Mouse (Mus musculus) embryo, embryonic 10 days (tissue): ENCODE measurements at regions not wholly inside any gene's neighbourhood (a gene's known extent, or its start where the extent isn't known, plus 50 kb on each side); places are given as distances from the start of the nearest gene placed in this dataset.

ENCODE experiments used
- DNase-seq: peaks from one replicate; pipeline ENCODE4 v3.0.0-alpha.2; 2015; ENCODE audit warnings: low spot score

DNA sequence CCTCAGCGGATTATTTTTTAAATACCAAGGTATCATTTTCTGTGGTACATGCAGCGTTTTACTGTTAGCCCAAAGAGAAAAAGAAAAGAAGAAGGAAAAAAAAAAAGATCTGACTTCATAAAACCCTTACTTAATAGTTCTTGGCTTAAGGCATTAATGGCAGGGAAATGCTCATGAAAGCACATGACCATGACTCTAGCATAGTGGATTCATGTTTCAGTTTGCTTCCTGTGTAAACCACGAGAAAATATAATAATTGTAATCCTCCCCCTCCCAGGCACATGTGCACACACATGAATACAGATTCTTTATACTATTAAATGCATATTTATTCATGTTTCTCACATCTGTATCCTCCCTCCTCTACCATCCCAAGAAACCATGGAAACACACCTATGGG, 486.9 kb upstream of the Gm9747 start:
- no peak for DNase-seq

DNA sequence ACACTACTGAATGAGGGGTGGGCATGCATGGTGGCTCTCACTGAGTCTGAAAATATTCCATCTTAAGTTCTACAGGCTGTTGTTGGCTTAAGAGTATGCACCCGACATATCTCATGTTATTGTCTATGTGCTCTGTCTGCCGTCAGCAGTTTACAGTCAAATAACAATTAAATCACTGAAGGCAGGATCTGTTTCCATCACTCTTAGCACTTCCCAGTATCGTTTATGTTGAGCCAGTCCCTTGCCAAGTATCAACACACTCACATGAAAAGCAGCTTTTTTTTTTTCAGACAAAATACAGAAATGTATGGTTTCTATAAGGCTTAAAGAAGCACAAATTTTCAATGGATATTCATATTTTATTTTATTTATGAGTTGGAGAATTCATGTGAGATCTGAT, 485.9 kb upstream of the Gm9747 start:
- DNase-seq: no peak

DNA sequence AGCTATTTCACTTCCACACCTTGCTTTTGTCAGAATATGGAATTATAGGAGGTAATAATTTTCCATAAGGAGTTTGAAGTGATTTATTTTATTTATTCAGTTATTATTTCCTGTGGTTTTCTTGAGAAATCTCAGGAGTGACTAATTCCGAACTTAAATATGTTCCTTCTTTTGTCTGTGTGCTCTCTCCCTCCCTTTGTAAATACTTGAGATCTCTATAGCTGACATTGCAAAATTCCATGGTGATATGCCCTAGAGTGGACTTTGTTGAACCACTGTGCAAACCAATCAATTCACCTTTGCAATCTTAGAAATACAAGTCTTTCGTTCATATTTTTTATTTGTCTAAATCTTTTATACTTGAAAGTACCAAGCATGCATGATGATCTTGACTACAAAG, 478.8 kb upstream of the Gm9747 start:
- no peak for DNase-seq

DNA sequence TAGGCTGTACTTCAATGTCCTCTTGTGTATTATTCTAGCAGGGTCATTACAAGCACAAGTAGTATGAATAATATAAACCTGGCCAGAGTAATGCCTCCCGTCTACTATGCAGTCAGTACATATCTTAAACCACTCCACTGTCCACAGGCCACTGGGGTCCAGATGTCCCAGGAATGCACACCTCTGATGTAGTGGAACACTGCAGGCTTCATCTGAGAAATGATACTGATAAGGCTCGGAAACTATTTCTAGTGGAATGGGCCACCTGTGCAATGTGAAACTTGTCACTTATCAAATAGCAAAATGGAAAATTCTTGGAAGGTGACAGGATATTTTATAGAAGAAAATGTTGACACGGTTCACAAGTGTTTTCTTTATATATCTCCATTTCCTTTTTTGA, 477.6 kb upstream of the Gm9747 start:
- no peak for DNase-seq

DNA sequence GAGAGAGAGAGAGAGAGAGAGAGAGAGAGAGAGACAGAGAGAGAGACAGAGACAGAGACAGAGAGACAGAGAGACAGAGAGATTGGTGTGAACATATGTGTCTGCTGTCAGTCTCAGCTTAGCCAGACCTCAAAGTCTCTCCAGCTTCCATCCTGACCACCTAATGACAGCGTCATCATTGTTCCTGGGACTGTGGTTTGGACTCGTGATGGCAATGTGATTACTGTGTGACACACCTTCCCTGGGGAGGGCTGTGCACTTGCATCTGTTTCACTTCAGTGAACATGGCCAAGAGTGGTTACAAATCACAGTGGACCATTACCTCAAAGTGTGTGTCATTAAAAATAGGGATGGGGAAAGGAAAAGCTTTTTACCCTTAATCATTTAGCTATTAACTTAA, 477.2 kb upstream of the Gm9747 start:
- DNase-seq: no peak

DNA sequence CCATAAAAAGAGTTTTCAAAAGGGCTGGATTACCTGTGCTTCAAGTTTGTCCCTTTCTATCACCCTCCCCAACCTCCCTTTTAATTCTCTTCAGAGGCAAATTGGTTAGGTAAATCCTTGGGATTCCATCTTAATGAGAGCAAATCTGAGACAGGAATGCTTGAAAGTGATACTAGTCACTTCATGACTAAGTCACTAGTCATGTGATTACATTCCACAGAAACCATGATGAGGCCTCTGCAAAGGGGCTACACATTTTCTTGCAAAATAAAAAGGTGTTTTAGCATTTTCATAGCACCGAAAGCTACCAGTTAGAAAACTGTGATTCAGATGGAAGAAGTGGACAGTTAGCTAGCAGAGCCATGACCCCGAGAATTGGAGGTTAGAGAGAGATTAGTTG, 473.0 kb upstream of the Gm9747 start:
- no peak for DNase-seq

DNA sequence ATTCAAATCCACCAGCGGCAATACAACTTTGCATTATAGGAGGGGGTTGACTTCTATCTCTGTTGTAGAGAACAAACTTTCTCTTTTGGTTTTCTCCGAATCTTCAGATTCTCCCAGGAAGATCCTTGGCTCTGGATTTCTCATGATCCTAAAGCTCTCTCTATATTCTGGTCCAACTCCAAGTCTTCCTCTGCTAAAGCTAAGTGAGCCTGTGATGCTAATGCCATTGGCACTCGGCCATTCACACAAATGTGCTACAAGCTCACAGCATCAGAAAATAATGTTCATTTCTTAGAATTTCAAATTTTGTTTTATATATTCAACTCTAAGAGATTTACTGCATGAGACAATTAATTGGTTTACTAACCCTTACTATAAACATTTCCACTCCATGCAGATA, 461.2 kb upstream of the Gm9747 start:
- no peak for DNase-seq

DNA sequence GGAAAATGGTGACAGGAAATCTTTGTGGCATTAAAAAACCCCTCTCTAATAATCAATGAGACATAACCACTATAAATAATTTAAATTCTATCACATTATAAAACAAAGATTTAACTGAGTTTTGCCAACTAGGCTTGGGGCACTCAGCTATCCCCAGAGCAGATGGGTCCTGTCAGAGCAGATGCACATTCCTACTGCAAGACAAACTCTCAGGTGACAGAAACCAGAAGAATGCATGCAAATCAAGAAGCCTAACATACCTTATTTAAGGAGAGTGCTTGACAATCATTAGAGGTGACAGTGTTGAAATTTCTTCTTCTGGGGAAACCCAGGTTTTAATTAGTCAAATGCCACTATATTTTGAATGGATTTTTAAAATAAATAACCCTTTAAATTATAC, 452.3 kb upstream of the Gm9747 start:
- no peak for DNase-seq

DNA sequence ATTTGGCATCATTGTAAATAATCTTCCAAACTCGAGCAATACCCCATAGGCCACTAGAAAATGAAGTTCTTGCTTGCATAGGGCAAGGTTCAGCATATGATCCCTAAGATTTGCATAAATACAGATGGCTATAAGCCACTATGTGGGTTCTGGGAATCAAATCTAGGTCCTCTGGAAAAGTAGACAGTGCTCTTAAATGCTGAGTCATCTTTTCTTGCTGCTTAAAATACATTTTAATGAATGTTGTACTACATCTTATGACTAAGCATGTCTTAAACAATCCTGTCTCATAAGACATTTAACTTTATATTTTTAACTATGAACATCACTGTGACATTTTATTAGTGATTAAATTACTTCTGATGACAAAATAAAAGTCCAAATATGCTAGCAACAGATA, 448.6 kb upstream of the Gm9747 start:
- DNase-seq: no peak

DNA sequence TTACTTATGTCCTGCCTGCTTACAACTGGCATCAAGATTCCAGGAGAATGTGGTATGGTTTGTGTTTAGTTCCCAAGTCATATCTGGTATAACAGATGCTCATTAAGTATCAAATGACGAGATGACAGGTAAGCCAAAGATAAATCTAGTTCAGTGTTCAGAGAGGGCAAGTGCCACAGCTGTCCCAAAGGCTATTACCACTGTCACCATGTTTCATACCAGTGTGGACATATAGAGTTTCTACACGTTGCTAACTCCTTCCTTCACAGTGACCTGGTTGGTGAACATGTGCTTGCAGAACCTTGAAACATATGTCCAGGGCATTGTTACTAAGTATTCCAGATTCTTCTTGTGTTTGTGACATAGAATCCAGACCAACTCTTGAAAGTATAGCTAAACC, 438.1 kb upstream of the Gm9747 start:
- no peak for DNase-seq

DNA sequence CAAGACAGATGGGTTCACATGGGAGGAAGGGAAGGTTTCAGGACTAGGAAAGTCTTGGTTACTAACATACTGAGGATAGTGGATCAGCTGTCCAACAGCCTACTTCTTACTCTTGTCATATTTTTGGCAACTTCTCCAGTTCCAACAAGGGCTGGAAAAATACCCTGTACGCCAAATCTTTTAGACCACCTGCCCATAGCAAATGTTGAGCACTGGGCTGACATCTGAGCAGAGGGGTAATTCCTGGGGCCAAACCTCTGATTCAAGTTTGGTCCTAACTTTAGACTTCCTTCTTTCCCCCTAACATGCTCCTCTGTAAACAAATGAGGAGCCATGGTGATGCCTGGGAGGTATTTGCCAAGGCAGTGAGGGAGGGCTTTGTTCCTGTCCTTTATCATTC, 437.5 kb upstream of the Gm9747 start:
- DNase-seq: peak; percentile 45

DNA sequence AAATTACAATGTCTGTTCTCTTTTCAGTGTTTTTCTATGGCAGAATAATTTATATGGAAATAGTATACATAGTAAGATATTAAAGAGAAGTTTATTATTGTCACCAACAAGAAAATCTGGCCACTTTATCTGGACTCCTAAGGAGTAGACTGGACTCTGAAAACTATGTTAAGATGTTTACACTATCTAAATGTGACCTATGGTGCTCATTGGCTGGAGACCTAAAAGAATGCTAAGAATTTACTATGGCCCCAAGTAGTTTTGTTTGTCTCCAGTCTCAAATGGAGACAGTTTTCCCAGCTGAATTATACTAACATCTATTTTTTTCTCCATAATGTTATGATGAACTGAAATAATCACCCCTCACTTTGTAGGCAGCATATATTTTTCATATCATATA, 421.3 kb upstream of the Gm9747 start:
- DNase-seq: no peak

DNA sequence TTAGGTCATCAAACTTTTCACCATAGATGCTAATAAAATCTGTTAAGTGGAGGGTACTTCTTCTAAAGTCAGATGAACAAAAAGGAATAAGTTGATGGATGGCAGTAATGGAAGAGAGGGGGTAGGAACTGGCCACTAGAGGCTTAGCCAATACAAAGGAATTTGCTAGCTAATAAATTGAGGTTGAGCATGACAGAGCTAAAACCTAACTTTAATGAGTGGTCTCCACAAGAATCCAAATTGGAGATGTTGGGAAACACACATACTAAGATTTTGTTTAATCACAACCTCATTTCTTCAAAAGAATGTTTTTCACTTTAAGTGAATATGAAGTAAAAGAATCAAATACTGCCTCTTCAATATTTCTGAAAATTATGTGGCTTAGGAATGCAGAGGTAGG, 414.0 kb upstream of the Gm9747 start:
- no peak for DNase-seq

DNA sequence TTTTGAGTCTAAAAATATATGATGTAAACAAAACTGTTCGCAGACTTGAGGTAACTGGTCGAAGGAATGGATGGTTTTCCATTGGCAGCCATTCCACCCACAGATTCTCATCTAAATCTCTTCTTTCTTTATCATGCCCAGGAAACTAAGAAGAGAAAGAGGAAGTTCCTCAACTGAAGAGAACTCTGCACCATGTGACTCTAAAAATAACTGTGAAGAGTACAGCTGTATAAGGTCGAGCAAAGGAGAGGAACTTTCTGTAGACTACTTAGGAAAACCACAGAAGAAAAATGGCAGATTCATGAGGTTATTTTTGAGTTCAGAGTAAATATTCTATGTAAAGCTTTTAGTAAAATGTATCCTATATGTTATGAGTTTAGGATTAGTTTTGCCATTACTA, 390.9 kb upstream of the Gm9747 start:
- no peak for DNase-seq

DNA sequence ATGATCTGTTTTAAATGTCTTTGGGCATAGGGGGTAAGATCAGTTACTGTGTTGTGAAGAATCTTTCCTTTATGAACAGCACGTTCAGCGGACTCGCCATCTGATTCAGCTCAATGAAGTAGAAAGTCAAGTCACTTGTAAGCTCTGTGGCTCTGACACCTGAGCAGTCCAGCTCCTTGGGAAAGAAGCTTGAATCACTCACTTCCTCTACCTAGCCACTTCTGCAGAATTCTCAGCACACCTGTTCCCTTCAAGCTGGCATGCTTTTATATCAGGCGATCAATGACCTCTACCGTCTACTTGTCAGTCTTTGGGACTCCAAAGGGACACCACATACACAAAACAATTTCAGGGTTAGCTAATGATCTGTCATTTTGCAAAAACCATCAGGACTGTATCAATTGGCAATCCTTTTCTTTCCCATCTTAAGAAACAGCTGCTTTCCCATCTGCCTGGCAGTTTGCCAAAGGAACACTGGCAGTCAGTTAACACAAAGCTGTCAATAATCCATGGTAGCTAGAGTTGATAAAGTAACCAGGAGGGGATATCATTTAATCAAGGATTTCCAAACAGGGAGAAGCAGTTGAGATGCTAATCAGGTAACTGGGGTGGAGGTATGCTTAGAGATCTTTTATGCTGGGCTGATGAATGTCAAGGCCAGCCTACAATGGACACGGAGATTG, 382.3 kb upstream of the Gm9747 start:
- no peak for DNase-seq

DNA sequence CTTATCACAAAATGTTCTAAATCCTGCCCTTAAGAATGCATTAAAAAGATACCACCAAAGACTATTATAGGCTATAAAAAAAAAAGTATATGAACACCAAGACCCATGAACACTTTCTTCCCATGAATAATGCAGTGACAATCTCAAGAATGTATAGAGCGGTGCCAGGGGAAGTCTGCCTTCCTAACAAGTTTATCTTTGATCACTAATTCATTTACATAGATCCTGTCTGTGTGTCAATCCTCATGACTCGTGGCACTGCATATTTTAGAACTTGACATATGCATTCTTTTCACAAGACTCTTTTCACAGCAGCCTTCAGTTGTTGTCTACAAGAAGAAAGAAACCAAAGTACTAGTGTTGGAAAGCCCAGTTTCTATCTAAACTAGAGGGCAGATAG, 373.4 kb upstream of the Gm9747 start:
- no peak for DNase-seq

DNA sequence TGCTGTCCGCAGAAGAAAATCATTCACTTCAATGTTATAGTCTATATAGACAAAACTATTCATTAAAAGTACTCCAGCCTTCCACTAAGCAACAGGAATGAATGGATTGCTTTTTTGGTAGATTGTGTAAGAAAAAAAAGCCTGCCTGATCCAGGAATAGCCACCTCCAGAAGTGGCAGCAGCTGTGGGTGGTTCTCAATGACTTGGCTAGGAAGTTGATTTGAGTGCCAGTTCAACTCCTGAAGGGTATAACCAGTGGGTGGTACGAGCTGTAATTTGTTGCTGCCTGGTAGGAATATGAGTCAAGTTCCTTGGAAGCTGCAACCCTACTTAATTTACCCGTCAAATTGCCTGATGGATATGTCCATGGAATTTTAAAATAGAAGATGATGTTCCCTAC, 368.3 kb upstream of the Gm9747 start:
- DNase-seq: no peak

DNA sequence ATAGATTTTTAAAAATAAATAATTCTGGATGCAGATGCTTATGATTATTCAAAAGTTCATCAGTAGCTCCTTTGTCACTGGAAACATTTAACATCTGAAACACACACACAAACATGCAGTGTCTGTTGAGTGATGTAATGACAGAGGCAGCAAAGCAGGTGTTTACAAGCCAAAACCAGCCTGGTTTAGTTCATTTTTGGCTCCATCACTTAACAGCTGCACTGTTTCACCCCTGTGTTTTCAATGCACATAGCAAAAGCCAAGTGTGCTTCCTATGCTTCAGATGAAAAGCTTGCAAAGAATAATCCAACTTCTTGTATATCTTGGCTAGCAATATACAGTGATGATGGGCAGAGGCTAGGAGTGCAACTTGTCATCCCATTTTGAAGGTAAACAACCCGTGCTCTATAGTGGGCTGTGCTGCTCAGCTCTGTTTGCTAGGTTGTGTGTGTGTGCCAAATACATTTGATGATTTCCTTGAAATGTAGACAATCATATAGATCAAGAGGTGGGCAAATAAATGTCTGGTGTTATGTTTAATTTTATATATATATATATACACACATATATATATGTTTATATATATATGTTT, 345.9 kb upstream of the Gm9747 start:
- no peak for DNase-seq

DNA sequence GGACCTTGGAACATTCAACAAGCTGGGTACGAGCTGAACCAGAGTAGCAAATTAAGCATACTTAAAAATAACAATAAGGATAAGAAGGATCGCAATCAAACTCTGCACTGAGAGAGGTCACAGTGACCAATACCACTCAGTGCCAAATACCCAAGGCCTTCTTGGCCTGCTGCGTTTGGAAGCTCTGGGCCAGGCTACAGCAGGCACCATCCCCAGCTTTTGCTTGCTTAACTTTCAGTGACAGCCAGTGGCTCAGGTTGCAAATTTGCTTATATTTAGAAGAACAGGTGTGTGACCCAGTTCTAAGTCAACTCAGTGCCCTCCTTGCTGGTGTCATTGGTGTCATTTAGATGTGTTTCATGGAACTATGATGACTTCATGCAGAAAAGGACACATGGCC, 335.7 kb upstream of the Gm9747 start:
- no peak for DNase-seq

DNA sequence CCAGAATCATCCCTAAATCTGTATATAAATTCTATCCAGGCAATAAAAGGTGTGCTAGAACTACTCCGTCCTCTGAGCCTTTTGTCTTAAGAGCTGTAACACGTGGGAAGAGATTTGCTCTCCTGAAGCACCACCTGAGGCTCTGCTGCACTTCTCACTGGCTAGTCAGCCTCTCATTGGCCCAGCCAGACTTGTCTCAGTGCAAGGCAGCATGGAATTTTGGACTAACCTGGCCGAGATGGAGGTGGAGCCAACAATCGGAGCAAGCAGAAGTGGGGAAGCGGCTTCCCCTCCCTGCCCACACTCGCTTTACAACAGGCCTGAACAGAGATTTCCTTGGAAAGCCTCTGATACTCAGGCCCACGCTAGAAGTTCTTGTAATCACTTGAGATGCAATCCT, 332.1 kb upstream of the Gm9747 start:
- DNase-seq: no peak

DNA sequence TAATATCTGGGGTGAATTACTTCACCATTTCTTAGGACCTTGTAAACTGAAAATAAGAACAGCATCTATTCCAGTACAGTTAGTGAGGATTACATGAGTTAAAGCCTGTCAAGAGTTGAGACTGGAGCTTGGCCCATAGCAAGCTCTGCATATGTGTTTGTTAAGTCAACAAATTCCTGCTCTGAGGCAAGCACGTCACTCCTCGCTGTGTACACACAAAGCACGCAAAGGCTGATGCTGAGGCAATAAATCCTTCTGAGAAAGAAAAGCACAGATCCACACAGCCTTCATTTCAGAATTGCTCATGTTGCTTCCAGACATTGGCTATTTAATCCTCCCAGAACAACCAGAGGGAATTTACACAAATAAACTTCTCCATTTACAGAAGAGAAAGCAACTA, 328.9 kb upstream of the Gm9747 start:
- peak; percentile 16 for DNase-seq

DNA sequence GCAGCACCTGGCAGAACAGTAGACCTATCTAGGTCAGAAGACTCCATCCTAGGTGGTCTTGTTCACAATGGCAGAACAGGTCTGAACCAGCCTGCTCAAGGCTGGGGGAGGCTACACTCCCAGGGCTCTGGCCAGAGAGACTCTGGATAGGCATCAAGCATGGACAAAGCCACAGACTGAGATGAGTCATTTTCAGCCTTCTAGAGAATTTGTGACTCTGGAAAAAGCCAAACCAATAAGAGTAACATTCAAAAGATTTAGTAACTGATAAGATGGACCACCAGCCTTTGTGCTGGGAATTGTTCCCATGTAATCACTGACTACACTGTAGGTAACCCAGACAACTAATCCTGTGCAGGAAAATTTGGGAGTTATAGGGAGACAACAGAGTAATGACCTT, 320.3 kb upstream of the Gm9747 start:
- DNase-seq: no peak

DNA sequence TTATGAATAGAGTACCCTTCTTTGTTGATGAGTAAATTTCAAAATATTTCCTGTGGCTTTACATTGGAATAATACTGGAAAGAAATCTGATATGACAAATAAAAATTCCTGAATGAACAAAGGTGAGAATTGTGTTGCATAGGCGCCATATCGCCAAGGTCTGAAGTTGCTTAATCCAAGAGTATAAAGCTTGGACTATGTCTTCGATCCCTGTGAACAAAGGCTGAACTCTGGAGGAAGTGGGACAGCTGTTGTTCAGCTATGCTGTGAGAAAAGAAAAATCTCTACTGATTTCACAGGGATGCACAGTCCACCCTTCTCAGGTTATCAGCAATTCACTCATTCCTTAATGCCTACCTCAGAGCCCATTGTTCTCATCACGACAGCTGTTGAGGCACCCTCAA, 319.3 kb upstream of the Gm9747 start:
- DNase-seq: no peak

DNA sequence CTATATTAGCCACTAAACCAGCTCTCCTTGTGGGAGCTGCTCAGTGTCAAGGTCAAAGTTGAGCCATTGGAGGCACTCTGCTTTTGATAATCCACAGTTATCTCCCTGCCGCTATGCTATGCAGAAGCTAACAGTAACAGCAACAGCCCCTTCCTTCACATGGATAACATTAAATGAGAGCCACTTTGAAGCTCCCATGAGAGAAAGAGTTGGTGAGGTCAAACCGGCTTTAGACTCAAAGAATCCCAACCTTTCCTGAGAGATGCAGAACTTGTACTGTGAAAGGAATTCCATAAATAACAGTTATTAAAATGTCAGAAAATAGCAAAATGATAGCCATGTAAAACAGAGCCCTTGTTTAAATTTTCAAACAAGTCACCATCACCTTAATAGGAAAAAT, 316.1 kb upstream of the Gm9747 start:
- no peak for DNase-seq

DNA sequence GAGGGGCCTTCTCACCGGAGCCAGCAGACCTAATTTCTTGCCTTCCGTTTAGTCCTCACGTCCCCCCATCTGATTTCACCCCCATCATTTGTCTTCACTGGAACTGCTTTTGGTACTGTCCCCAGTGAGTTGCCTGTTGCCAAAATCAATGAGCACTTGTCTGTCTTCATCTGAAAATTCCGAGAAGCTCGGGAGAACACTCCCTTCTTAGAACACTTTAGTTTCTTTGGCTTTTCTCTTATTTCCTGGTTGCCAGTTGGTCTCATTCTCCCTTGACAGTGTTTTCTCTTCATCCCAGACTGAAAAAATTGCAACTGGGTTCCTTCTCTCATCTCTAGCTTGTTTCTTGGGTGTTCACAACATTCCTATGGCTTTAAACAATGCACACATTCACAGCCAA, 305.2 kb upstream of the Gm9747 start:
- DNase-seq: no peak
